Mouse (Mus musculus): ENCODE results near the gene S1pr2.
A peak's percentile ranks its signal among the peaks of the same experiment; 100 is the strongest.
"Not testable (repeated sequence)": the region's sequence is repeated elsewhere in the genome, so short reads cannot be mapped to it uniquely, and the experiment has no call there.

Gene S1pr2

DNA sequence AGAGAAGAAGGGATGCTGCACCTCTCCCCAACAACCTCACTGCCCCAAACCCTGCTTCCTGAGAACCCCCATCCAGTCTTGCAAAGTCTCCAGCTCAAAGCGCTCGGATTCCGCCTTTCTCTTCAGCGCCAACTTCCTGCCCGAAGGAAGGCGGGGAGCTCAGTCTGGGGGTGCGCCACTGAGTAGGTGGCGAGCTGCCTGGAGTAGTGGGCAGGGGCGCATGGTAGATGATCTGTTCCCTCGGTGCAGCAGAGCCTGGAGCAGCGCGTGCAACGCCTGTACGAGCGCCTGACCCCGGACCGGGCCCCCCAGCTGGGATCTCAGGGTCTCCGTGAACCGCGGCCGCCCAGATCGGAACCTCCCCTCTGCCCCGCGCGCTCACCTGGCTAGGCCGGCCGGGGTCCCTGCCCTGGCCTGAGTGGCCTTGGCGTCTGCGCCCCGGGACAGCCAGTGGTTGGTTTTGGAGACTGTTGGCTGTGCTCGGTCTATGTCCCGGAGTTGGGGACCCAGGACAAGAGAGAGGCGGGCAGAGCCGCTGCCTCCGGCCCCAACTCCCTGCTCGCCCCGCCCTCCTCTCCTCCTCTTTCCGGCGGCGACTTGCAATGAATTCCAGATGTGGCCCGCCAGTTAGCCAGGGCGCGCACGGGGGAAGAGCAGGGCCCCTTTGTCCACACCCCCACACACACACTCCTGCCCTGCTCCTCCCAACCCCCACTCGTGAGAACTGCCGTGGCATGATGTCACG is at the start of gene S1pr2:
TSS of gene S1pr2 (minus strand) at position 566 of the 745 bp plus-strand sequence.
- DNase-seq (ENCODE audit: low read depth, low spot score): peak; percentile 91

DNA sequence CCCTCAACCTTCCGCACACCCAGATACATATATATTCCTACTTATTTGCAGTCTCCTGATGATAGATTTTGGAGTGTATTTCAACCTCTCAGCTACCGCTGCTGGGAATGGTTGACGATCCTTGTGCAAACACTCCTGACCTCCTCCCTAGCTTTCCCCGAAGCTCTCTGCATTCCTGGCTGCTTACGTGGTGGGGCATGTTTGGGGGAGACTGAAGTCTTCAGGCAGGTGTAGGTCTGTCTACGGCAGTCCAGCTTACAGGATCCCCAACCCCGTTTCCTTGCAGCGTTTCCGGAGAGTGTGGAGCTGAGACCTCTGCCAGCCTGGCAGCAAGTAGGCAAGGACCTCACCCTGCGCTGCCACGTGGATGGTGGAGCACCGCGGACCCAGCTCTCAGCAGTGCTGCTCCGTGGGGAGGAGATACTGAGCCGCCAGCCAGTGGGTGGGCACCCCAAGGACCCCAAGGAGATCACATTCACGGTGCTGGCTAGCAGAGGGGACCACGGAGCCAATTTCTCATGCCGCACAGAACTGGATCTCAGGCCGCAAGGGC is 48.8 kb upstream of the S1pr2 start:
- DNase-seq (ENCODE audit: low read depth, low spot score): no peak

DNA sequence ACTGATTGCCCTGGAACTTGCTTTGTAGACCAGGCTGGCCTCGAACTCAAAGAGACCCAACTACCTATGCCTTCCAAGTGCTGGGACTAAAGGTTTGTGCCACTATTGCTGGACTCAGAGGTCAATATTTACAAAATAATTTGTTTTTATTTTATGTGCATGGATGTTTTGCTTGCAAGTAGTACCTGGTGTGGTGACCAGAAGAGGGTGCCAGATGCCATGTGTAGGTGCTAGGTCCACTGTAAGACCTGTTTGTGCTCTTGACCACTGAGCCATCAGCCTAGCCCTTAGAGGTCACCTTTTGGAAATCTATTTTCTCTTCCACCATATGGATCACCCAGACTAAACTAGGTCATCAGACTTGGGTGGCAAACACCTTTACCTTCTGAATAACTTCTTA is 46.1 kb upstream of the S1pr2 start:
- no peak for DNase-seq (ENCODE audit: low read depth, low spot score)

DNA sequence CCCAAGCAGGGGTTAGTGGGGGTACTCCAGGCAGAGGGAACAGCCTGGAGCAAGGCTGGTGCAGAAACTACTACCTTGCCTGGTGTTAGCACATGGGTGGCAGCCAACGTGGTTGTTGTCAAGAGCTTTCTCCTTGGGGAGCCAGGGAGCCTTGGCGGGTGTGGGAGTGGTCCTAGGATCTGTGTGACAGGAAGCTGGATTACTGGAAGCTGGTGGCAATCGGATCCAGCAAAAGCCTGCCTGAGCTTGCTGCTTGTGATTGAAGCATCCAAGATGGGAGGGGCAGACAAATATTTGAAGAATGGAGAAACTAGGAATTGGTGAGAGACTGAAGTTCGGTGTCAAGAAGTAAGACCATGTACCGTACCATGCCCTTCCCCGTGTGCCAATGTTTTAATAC is 45.7 kb upstream of the S1pr2 start:
- no peak for DNase-seq (ENCODE audit: low read depth, low spot score)

DNA sequence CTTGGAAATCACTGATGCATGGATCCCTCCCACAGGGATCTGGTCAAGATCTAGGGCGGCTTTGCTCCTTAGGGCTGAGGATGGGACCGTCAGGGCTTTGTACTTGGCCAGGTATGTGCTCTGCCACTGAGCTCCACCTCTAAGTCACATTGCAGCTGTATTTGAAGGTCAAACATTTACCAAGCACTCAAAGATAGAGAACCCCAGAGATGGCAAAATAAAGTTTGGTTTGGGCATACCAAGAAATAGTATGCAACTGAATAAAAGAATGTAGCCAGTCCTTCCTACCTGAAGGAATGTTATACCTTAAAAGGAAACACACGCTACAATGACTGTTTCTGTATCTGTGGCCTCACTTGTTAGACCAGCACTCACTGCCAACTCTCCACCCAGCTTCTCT is 44.8 kb upstream of the S1pr2 start:
- no peak for DNase-seq (ENCODE audit: low read depth, low spot score)

DNA sequence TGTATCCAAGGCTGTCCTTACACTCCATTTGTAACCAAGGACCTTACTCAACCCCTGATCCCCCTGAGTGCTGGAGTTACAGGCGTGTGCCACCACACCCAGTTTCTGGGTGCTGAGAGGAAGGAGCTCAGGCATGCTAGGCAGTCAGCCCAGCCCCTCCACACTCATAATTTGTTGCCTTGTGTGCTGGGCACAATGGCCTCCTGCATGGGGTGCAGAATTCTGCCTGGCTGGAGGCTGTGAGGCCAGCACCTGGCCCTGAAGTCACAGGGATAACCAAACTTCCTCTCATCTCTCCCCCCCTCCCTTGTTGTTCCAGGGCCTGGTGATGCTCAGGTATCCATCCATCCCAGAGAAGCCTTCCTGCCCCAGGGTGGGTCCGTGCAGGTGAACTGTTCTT is 42.0 kb upstream of the S1pr2 start:
- no peak for DNase-seq (ENCODE audit: low read depth, low spot score)

DNA sequence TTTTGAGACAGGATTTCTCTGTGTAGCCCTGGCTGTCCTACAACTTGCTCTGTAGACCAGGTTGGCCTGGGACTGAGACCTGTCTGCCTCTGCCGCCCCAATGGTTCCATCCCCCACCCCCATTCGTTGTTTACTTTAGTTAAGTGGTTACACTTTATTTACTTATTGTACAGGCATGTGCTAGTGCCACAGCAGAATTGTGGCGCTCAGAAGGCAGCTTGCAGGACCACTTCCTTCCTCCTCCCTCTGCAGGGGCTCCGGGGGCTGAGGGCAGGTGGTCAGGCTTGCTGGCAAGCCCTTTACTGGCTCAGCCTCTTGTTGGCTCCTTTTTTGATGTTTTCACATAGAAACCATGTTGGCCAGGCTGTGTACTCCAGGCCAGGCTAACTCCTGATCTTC is 40.6 kb upstream of the S1pr2 start:
- DNase-seq (ENCODE audit: low read depth, low spot score): no peak

DNA sequence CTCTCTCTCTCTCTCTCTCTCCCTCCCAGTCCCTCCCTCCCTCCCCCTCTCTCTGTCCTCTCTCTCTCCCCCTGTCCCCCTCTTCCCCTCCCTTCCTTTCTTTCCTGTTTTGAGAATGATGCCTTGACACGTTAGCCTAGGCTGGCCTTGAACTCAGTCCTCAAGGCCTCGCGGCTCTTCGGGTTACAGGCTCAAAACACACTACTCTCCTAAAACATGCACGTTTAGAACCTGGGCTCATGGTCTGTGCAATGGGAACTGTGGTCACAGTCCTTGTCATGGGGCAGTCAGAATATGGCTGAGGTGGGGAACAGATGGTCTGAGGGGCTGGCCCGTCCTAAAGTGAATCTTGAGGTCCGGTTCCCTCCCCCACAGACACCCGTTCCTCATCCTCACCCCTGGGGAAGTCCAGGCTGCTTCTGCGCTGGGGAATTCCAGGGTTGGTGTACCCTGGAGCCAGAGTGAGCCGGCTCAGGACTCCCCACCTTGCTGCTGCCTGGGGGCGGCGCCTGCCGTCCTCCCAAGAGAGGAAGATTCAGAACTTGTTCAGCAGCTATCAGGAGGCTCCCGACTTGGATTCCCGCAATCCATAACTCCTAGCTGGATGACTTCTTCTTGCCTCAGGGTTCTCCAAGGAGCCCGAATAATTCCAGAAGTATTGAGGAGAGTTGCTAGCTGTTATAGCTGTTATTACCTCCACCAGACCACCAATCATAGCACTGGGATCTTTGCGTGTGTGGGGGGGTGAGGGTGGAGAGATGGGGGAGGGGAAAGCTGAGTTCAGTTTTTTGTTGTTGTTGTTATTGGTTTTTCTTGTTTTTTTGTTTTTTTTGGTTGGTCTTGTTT is 40.0 kb upstream of the S1pr2 start:
- DNase-seq (ENCODE audit: low read depth, low spot score): peak; percentile 57

DNA sequence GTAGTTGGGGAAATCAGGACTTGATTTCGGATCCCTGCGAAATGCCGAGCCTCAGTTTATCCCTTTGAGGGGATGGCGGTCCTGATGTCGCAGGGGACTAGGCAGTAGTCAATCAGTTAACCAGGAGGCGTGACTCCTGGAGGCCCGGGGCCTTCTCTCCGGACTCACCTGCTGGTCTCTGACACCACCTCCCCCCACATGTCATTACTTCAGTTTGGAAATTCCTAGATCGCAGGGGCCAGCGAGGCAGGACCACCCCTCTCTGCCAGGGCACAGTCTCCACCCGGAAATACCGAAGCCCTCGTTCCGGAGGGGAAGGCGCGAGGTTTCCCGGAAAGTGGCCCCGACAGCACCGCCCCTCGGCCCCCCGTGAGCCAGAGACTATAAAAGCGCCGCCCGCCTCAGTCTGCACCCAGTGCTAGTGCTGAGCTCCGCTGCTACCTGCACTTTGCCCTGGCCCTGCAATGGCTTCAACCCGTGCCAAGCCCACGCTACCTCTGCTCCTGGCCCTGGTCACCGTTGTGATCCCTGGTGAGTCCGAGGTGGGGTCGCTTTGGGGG is 39.1 kb upstream of the S1pr2 start, which contains the start of gene Icam1:
TSS of gene Icam1 (plus strand) at position 415 of the 560 bp plus-strand sequence.
- DNase-seq (ENCODE audit: low read depth, low spot score): peak; percentile 84

DNA sequence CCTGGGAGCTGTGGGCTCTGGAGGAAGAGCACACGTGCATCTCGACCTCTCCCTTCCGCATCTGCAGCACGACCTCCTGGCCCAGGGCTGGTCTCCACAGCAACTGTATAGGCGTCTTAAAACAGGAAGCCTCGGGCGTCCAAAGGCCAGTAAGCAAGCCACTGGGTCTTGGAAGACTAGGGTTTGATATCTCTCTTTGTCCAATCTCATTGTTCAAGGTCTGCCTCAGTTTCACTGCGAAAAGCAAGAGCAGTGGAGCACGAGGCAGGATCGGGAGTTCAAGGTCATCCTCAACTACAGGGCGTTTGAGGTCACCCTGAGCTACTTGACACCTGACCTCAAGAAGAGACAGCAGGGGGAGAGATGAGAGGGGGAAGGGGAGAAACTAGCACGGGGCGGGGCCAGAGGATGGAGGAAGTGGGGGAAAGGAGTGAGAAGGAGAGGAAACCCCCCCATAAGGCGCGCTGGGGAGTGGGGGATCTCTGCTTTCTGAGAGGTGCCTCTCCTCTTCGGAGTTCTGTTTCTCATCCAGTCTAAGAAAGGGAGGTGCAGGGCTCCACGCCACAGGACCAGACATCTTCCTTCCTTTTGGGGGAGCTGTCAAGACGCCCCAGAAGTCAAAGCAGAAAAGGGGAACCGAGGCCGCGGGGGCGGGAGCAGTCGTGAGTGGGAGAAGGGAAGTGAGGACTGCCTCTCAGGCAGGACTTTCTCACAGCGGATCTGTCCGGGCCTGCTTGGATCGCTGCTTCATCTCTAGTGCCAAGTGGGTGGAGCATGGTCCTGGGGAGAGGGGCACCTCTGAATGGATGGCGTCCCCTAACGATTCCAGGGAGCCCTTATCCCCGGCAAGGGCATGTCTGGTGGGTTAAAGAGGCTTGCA is 38.4 kb upstream of the S1pr2 start:
- DNase-seq (ENCODE audit: low read depth, low spot score): peak; percentile 55

DNA sequence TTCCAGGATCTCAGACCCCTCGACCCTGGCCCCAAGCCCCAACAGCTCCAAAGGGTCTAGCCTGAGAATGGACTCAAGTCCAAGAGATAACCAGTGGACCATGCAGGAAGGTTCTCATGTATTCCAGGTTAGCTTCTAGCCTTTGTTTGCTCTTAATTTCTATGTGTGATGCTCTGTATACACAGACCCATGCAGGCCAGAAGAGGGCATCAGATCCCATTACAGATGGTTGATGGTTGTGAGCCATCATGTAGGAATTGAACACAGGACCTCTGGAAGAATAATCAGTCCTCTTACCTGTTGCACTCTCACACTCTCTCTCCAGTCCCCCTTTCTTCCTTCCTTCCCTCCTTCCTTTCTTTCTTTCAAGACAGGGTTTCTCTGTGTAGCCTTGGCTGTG is 35.8 kb upstream of the S1pr2 start:
- peak; percentile 41 for DNase-seq (ENCODE audit: low read depth, low spot score)

DNA sequence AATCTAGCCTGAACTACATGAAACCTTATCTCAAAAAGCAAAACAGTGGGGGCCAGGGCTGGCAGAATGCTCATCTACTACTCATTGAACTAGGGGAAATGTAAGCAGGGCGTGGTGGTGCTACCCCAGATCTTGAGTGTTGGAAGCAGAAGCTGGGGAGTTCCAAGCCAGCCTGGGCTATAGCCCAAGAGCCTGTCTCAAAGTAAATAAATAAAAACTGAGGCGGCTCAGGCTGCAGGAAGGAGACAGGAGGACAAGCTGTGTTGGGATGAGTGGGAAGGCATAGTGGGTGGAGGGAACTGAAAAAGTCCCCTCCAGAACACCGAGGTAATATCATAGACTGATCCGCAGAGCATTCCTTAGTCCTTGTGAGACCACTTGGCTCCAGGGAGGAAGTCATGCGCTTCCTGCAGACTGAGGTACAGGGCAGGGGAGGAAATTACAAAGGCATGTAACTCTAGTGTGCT is 35.3 kb upstream of the S1pr2 start:
- DNase-seq (ENCODE audit: low read depth, low spot score): no peak

DNA sequence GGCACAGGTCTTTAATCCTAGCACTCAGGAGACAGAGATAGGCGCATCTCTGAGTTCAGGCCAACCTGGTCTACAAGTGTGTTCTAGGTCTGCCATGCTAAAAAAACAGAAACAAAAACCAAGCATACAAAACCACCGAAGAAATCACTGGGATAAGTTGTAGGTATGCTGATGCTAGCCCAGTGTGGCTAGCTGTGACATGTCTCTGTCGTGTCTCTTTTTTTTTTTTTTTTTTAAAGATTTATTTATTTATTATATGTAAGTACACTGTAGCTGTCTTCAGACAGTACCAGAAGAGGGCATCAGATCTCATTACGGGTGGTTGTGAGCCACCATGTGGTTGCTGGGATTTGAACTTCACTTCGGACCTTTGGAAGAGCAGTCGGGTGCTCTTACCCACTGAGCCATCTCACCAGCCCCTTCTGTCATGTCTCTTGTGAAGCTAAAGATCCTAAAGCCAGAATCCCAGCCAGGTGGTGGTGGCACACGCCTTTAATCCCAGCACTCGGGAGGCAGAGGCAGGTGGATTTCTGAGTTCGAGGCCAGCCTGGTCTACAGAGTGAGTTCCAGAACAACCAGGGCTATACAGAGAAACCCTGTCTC is 34.5 kb upstream of the S1pr2 start:
- DNase-seq (ENCODE audit: low read depth, low spot score): not testable (repeated sequence)

DNA sequence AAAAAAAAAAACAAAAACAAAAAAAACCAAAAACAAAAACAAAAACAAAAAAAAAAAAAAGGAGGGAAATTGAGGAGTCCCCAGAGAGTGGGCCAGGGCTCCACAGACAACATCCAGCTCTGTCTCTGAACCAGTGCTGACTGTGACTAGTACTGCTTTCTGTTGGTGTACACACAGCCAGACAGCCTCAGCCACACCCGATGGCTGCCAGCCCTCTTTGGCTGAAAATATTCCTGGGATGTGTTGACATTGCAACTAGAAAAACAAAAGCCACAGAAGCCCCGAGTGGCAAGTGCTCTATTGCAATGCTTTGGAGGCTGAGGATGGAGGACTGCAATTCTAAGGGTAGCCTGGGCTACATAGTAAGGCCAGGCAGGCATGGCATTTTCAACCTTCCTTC is 33.8 kb upstream of the S1pr2 start:
- DNase-seq (ENCODE audit: low read depth, low spot score): no peak

DNA sequence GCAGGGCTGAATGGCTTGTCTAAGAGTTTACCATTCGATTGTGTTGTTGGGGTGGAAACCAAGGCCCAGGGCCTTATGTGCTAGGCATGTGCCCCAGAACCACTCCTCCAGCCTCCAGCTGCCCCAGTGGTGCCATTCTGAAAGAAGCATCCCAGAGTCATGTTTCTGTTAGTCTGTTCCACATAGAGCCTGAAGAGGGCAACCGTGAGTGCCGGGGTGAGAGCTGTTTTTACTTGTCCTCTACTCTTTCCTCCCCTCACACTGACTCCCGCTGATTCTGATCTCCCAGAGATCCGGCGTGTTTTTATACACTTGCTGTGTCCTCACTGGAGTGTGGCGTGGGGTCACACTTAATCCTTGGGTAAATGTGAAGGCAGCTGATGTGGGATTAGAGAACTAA is 31.4 kb upstream of the S1pr2 start:
- peak; percentile 33 for DNase-seq (ENCODE audit: low read depth, low spot score)

DNA sequence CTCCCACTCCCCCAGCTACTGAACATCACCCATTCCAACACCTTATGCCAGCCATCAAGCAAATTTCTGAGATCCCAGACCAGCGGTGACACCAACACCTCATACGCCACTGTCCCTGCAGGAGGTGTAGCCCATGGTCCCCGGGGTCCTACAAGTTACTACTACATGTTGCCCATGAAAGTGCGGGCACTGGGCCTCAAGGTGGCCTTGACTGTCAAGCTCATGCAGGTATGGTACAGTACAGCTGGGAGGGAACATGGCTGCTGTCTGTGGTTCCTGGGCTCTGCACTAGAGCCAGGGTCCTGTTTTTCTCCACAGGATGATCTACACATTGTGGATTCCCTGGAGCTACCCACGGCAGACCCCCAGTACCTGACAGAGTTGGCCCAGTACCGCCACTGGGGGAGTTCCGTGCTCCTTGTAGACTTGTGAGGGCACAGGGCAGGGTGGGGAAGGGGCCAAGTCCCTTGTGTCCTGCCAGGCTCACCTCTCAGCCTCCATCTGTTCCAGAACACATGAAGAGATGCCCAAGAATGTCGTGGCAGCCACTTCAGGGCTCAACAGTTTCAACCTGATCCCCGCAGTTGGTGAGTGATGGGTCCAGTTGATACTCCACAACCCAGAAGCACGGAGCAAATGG is 30.9 kb upstream of the S1pr2 start:
- DNase-seq (ENCODE audit: low read depth, low spot score): no peak

DNA sequence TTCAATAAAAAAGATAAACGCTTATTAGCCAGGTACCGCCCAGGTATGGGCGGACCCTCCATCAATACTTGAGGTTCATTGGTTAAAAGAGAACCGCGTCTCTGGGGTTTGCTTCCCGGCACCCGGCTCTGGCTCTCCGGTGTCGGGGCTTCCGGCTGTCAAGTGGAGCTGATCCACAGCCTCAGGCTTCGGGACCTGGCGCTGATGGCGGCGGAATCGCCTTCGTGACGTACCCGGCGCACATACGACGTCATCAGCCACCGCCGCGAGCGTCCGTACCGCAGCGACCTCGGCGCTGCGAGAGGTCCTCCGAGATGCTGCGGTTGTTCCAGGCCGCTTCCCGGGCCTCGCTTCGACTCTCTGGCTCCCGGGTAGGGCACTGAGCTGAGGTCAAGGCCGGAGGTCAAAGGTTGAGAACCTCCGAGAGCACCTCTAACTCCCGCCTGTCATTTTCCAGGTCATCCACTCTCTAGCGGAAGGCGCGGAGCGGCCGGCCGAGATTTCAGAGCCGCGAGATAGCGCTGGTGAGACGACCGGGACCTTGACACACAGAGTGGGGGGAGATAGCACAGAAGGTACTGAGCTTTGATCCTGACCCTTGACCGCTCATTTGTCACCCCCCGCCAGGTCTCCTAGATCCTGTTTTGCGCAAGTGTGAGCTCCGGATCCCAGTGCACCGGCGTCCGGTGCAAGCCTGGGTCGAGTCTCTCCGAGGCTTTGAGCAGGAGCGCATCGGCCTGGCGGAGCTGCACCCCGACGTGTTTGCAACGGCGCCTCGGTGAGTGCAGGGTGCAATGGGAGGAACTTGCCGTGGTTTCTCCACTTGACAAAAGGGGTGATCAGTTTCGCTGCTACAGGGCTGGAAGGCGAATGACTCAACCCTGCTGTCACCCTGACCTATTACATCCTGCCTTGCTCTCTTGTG is 26.3 kb upstream of the S1pr2 start, which contains the start of gene Mrpl4:
TSS of gene Mrpl4 (plus strand) at position 112 of the 925 bp plus-strand sequence.
- DNase-seq (ENCODE audit: low read depth, low spot score): peak; percentile 93

DNA sequence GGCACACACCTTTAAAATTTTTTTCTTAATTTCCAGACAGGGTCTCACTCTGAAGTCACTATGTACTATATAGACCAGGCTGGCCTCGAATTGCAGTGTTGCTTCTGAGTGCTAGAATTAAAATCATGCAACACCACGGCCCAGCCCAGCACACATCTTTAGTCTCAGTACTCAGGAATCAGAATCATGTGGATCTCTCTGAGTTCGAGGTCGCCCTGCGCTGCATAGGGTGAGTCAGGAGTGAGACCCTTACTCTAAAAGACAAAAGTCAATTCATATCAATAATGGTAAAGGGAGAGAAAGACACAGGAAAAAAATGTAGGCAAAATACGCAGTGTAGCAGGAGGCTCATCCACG is 25.7 kb upstream of the S1pr2 start:
- DNase-seq (ENCODE audit: low read depth, low spot score): no peak

DNA sequence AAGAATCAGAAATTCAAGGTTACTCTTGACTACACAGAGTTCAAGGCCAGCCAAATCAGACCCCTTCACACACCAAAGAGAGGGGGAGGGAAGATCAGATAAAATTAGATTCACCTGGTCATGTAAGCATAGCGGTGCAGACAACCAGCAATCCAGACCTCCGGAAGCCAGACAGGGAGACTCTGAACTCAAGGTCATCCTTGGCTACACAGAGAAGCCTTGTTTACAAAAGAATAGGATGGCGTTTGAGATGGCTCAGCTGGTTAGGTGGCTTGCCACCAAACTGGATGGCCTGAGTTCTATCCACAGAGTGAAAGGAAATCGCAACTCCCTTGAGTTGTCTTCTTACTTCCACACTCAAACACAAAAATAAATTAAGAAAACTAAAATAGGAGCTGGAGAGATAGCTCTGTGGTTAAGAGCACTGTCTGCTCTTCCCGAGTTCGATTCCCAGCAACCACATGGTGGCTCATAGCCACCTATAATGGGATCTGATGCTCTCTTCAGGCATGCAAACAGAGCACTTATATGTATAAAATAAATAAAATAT is 25.1 kb upstream of the S1pr2 start:
- no peak for DNase-seq (ENCODE audit: low read depth, low spot score)
